Mouse (Mus musculus) granulocyte monocyte progenitor cell, adult 5-6 weeks (primary cell): ENCODE results near the gene Olfr156. TPM values are rescaled to one million over a fixed set of nuclear protein-coding genes. Genes with fewer than 3 reads are reported as not detected.

Source experiments
- total RNA-seq, 2 experiments: library from RNA; stranded (forward) in 1 of 2; stranded (reverse) in 1 of 2; fragments of 200-712, 200-1000 nt in 1 of 2; fragments of >200 nt in 1 of 2; fragmentation: Nextera tagmentation in 1 of 2; gene quantifications; 2 replicates each; pipeline ENCODE4 v1.2.3; 2014 to 2017

The Olfr156 gene
- total RNA-seq, 2 experiments from 2014 or later, result not detected

Other genes starting within 250 kb of the Olfr156 start
- 28.1 and 30.8 TPM in 2 replicates for gene Rgp1, start 245.2 kb downstream of the Olfr156 start, total RNA-seq (2014; fragmentation: Nextera tagmentation)
- gene Rgp1, start 245.2 kb downstream of the Olfr156 start, total RNA-seq (2017), result 9.9 and 10.9 TPM in 2 replicates
- gene Gba2, start 245.0 kb downstream of the Olfr156 start, total RNA-seq (2014; fragmentation: Nextera tagmentation), result 10.6 and 19.0 TPM in 2 replicates
- gene Gba2, start 245.0 kb downstream of the Olfr156 start, total RNA-seq (2017), result 7.8 and 8.4 TPM in 2 replicates
- gene Msmp, start 239.4 kb downstream of the Olfr156 start, total RNA-seq (2014; fragmentation: Nextera tagmentation), result not detected in 2 replicates
- not detected in 2 replicates for gene Msmp, start 239.4 kb downstream of the Olfr156 start, total RNA-seq (2017)
- 0.64 TPM in 1 of 2 replicates, not detected in the other for gene Npr2, start 192.0 kb downstream of the Olfr156 start, total RNA-seq (2014; fragmentation: Nextera tagmentation)
- 0.31 and 0.56 TPM in 2 replicates for gene Npr2, start 192.0 kb downstream of the Olfr156 start, total RNA-seq (2017)
- gene Spag8, start 170.3 kb downstream of the Olfr156 start, total RNA-seq (2014; fragmentation: Nextera tagmentation), result 1.3 TPM in 1 of 2 replicates, not detected in the other
- gene Spag8, start 170.3 kb downstream of the Olfr156 start, total RNA-seq (2017), result not detected in 2 replicates
- 58.6 and 78.3 TPM in 2 replicates for gene Hint2, start 167.4 kb downstream of the Olfr156 start, total RNA-seq (2014; fragmentation: Nextera tagmentation)
- gene Hint2, start 167.4 kb downstream of the Olfr156 start, total RNA-seq (2017), result 55.1 and 63.3 TPM in 2 replicates
- 1.9 and 4.9 TPM in 2 replicates for gene Tmem8b, start 154.9 kb downstream of the Olfr156 start, total RNA-seq (2014; fragmentation: Nextera tagmentation)
- 0.46 and 0.52 TPM in 2 replicates for gene Tmem8b, start 154.9 kb downstream of the Olfr156 start, total RNA-seq (2017)
- gene Fam221b, start 154.8 kb downstream of the Olfr156 start, total RNA-seq (2014; fragmentation: Nextera tagmentation), result not detected in 2 replicates
- 0.34 and 0.36 TPM in 2 replicates for gene Fam221b, start 154.8 kb downstream of the Olfr156 start, total RNA-seq (2017)
- not detected in 2 replicates for gene Olfr70, start 123.1 kb downstream of the Olfr156 start, total RNA-seq (2014; fragmentation: Nextera tagmentation)
- not detected in 2 replicates for gene Olfr70, start 123.1 kb downstream of the Olfr156 start, total RNA-seq (2017)
- gene Olfr71, start 113.6 kb downstream of the Olfr156 start, total RNA-seq (2014; fragmentation: Nextera tagmentation), result not detected in 2 replicates
- gene Olfr71, start 113.6 kb downstream of the Olfr156 start, total RNA-seq (2017), result not detected in 2 replicates
- gene Hrct1, start 96.7 kb downstream of the Olfr156 start, total RNA-seq (2014; fragmentation: Nextera tagmentation), result not detected in 2 replicates
- not detected in 2 replicates for gene Hrct1, start 96.7 kb downstream of the Olfr156 start, total RNA-seq (2017)
- not detected in 2 replicates for gene Spaar, start 93.9 kb downstream of the Olfr156 start, total RNA-seq (2014; fragmentation: Nextera tagmentation)
- gene Spaar, start 93.9 kb downstream of the Olfr156 start, total RNA-seq (2017), result not detected in 2 replicates
- not detected in 2 replicates for gene Olfr159, start 52.9 kb downstream of the Olfr156 start, total RNA-seq (2014; fragmentation: Nextera tagmentation)
- gene Olfr159, start 52.9 kb downstream of the Olfr156 start, total RNA-seq (2017), result not detected in 2 replicates
- gene Olfr157, start 16.3 kb upstream of the Olfr156 start, total RNA-seq (2014; fragmentation: Nextera tagmentation), result not detected in 2 replicates
- gene Olfr157, start 16.3 kb upstream of the Olfr156 start, total RNA-seq (2017), result not detected in 2 replicates
- not detected in 2 replicates for gene Olfr155, start 27.7 kb upstream of the Olfr156 start, total RNA-seq (2014; fragmentation: Nextera tagmentation)
- not detected in 2 replicates for gene Olfr155, start 27.7 kb upstream of the Olfr156 start, total RNA-seq (2017)
- 1.3 and 5.5 TPM in 2 replicates for gene Reck, start 51.6 kb upstream of the Olfr156 start, total RNA-seq (2014; fragmentation: Nextera tagmentation)
- gene Reck, start 51.6 kb upstream of the Olfr156 start, total RNA-seq (2017), result 0.22 and 1.4 TPM in 2 replicates
- gene Glipr2, start 133.5 kb upstream of the Olfr156 start, total RNA-seq (2014; fragmentation: Nextera tagmentation), result 8.2 and 12.7 TPM in 2 replicates
- gene Glipr2, start 133.5 kb upstream of the Olfr156 start, total RNA-seq (2017), result 16.4 and 20.8 TPM in 2 replicates
- gene Ccin, start 159.6 kb upstream of the Olfr156 start, total RNA-seq (2014; fragmentation: Nextera tagmentation), result not detected in 2 replicates
- gene Ccin, start 159.6 kb upstream of the Olfr156 start, total RNA-seq (2017), result 0.09 TPM in 1 of 2 replicates, not detected in the other
- gene Clta, start 180.6 kb upstream of the Olfr156 start, total RNA-seq (2014; fragmentation: Nextera tagmentation), result 280 and 311 TPM in 2 replicates
- 422 and 509 TPM in 2 replicates for gene Clta, start 180.6 kb upstream of the Olfr156 start, total RNA-seq (2017)